Mouse (Mus musculus): ENCODE results near the gene Gm42372.

- TF ChIP-seq ZNF384 (IDR thresholded peaks at IDR 0.05; ENCODE audit: low read depth, low read length) (no peak), MAFK (IDR thresholded peaks at IDR 0.05; ENCODE audit: insufficient read depth, low read depth, low read length) (no peak), ZC3H11A (IDR thresholded peaks at IDR 0.05; ENCODE audit: borderline replicate concordance, low read depth, low read length) (no peak)
Measured at GRCm38 (mm10) chr7:16993651-16994399, 10.9 kb downstream of the Gm42372 start.

All from ES-E14 (cell line).